Mouse (Mus musculus) splenic B cell, adult 2 months (primary cell): ENCODE measurements around the gene Vps37b.

ENCODE experiments used
- DNase-seq: peaks from one replicate; pipeline ENCODE4 v3.0.0-alpha.2; 2011; ENCODE audit warnings: low read depth, low spot score
- H3K27me3 ChIP-seq: 2 replicates; pipeline ENCODE4 v1.6.1; 2012; ENCODE audit warnings: mild to moderate bottlenecking, low read length, moderate library complexity, mixed read lengths; ENCODE audit not compliant: control insufficient read depth, poor library complexity, insufficient read depth, severe bottlenecking
- H3K36me3 ChIP-seq: 2 replicates; pipeline ENCODE4 v1.6.1; 2012; ENCODE audit warnings: mild to moderate bottlenecking, low read length, moderate library complexity, mixed read lengths; ENCODE audit not compliant: control insufficient read depth, poor library complexity, insufficient read depth, severe bottlenecking

The Vps37b gene

GRCm38 (mm10) chr5:124035406-124035805, 3.3 kb upstream of the Vps37b start:
- DNase-seq: no peak
- no peaks in the 10 kb centered on the region for H3K36me3 ChIP-seq
- H3K27me3 ChIP-seq: no peaks in the 10 kb centered on the region

- DNase-seq: peak; percentile 77
- Histone ChIP-seq H3K27me3 (no peaks in the 10 kb centered on the region), H3K36me3 (no peaks in the 10 kb centered on the region)
Measured at GRCm38 (mm10) chr5:124034471-124034870, 2.4 kb upstream of the Vps37b start.

DNA sequence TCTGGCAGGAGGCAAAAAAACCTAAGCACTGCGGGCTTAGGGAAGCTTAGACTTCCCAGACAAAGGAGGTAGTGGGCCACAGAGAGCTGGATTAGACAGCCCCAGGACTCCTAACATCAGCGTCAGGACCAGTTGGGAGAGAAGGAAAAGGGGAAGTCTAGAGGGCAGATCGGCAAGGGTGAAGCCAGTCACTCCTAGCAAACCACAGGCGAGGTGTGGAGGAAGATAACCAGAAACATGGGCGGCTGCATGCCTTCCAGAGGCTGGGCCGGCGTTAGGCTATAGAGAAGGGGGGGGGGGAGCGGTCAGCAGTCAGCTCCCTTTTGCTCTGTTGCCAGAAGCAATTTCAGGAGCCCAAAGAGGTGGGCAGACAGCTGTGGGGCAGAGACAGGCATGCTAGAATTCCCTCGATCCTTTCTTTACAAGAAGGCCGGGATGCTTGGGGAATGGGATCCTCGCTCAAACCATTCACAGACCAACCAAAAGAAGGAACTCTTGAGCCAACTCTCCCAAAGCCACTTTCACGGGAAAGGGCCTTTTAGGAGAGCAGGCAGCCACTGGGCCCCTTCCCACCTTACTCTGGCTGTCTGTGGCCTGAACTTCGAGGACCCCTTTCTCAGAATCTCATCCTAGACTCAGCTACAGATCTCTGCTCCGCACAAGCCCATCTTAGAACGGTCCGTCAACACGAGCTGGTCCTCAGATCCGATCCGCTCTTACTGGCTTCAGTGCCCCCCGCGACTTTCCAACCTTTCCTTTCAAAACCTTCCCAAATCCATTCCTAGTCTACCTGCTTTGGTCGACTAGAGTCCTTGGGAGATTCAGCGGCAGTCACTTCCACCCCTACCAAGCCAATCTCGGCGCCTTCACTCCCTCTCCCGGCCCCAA, 758 bp downstream of the Vps37b start:
- H3K27me3 ChIP-seq: no peaks in the 10 kb centered on the region
- no peak for DNase-seq
- peaks cover 5% of the 10 kb centered on the region; the same call in 1 of the 2 replicates for H3K36me3 ChIP-seq

DNA sequence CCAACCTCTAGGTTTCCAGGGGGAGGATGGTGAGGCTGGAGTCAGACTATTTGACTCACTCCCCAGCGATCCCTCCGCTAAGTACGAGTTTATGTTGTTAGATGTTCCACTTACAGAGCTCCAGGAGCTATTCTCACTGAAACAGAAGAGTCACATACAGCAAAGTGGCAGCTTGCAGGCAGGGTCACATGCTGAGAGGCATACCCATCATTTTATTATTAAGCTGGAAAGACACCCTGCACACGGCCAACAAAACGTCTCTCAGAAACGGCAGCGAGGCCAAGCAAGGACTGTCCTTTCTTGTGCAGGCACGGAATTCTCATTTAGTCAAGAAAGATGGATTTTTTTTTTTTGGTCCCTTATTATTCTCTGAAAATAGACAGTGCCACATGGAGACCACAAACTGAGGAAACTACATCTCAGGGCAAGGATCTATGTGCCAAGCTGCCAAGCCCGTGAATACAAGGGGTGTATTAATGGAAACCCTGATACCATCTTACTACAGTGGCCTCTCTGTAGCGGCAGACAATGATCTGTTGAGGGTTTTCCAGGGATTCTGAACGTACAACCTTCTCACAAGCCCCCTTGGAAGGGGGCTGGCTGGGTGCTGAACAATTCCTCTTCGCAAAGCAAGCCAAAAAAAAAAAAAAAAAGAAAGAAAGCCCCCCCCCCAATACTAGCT, 1.5 kb downstream of the Vps37b start:
- peaks cover 5% of the 10 kb centered on the region; the same call in 1 of the 2 replicates for H3K36me3 ChIP-seq
- no peak for DNase-seq
- H3K27me3 ChIP-seq: no peaks in the 10 kb centered on the region

GRCm38 (mm10) chr5:124029220-124030035, 2.6 kb downstream of the Vps37b start:
- H3K27me3 ChIP-seq: no peaks in the 10 kb centered on the region
- peaks cover 5% of the 10 kb centered on the region; the same call in 1 of the 2 replicates for H3K36me3 ChIP-seq
- no peak for DNase-seq

- H3K27me3 ChIP-seq: no peaks in the 10 kb centered on the region
- peaks cover 5% of the 10 kb centered on the region; the same call in 1 of the 2 replicates for H3K36me3 ChIP-seq
- DNase-seq: no peak
Measured at GRCm38 (mm10) chr5:124028680-124029079, 3.4 kb downstream of the Vps37b start.

- peaks cover 5% of the 10 kb centered on the region; the same call in 1 of the 2 replicates for H3K36me3 ChIP-seq
- H3K27me3 ChIP-seq: no peaks in the 10 kb centered on the region
- DNase-seq: no peak
Measured at GRCm38 (mm10) chr5:124027702-124028470, 4.2 kb downstream of the Vps37b start.

DNA sequence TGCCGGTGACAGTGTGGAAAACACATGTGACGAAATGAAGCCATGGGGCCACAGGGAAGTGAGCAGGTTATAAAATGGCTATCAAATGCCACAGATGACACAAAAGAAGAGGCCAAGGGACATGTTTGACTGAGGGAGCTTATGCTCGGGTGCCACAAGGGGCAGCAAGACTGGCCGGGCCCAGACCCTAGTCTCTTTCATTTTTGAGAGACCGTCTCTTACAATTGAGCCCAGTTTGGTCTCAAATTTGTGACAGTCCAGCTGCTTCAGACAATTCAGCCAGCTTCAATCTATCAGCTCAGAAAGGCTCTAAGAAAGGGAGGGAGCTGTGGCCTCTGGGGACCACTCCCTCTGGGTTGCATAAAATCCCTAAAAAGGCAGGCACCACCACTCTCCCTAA, 5.5 kb downstream of the Vps37b start:
- DNase-seq: no peak
- peaks cover 5% of the 10 kb centered on the region; the same call in 1 of the 2 replicates for H3K36me3 ChIP-seq
- no peaks in the 10 kb centered on the region for H3K27me3 ChIP-seq

GRCm38 (mm10) chr5:124025587-124026441, 6.3 kb downstream of the Vps37b start:
- no peaks in the 10 kb centered on the region for H3K27me3 ChIP-seq
- H3K36me3 ChIP-seq: peaks cover 5% of the 10 kb centered on the region; the same call in 1 of the 2 replicates
- DNase-seq: no peak

DNA sequence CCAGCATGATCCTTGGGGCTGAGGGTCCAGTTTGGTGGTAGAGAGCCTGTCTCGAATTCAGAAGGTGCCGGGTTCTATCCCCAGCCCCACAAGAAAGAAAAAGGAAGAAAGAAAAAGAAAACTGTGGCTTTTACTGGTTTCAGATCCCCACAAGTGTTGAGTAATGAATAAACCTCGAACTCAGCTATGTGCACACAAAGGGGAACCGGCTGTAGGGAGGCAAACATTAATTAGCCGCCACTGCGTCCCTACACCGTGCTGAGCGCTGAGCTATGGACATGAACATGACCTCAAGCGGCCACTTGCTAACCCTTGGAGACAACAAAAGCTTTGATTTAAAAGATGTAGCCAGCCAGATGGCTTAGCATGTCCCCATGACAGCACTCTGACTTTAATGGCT, 6.9 kb downstream of the Vps37b start:
- Histone ChIP-seq H3K27me3 (no peaks in the 10 kb centered on the region), H3K36me3 (peaks cover 5% of the 10 kb centered on the region; the same call in 1 of the 2 replicates)
- peak; percentile 71 for DNase-seq

DNA sequence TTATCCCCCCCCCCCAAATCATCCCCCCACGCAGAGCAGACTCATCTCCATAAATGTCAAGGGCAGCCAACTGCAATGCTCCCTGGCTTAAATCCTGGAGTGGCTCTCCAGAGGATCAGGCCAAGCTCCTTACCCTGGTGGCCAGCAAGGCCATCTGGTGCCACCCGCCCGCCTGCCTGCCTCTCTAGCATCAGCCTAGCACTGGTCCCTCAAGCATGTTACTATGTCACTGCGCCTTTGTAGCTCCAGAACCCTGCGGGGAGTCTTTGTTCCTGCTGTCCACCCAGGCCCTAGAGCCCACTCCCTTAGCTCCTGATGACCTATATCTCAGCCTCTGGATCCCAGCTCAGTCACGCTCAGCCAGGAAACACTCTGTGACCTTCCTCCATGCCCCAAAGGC, 7.4 kb downstream of the Vps37b start:
- no peaks in the 10 kb centered on the region for H3K27me3 ChIP-seq
- DNase-seq: no peak

DNA sequence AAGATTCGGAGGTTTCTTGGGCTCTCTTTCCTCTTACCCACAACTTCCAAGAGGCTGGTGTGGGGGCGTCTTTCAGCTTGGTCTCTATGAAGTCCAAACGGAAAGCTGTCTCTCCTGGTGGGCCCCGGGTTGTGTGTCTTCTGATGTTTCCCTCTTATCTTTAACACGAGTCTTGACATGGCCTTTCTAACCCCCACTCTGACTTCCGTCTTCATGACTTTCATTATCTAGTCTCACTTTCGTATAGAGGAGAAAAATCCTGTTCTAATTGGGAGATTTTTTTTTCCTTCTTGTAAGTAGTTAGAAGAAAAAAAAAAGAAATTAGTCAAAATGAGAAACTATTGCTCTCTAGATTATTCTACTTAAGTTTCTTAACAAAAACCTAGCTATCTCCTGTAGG, 9.7 kb downstream of the Vps37b start:
- peaks cover 2% of the 10 kb centered on the region; the same call in 1 of the 2 replicates for H3K36me3 ChIP-seq
- DNase-seq: peak; percentile 65

More for the DNA sequence above, 7.4 kb downstream of the Vps37b start:
- peaks cover 5% of the 10 kb centered on the region; the same call in 1 of the 2 replicates for H3K36me3 ChIP-seq

GRCm38 (mm10) chr5:124021701-124022100, 10.4 kb downstream of the Vps37b start:
- Histone ChIP-seq H3K27me3 (no peaks in the 10 kb centered on the region), H3K36me3 (no peaks in the 10 kb centered on the region)
- DNase-seq: peak; percentile 68

More for the DNA sequence above, 9.7 kb downstream of the Vps37b start:
- H3K27me3 ChIP-seq: no peaks in the 10 kb centered on the region
